Mouse (Mus musculus) right cerebral cortex, postnatal 25 days (tissue): ENCODE results near the gene Wls.

ENCODE experiments used
- DNase-seq: peaks from one replicate; pipeline ENCODE4 v3.0.0; 2022

Wls gene

DNA sequence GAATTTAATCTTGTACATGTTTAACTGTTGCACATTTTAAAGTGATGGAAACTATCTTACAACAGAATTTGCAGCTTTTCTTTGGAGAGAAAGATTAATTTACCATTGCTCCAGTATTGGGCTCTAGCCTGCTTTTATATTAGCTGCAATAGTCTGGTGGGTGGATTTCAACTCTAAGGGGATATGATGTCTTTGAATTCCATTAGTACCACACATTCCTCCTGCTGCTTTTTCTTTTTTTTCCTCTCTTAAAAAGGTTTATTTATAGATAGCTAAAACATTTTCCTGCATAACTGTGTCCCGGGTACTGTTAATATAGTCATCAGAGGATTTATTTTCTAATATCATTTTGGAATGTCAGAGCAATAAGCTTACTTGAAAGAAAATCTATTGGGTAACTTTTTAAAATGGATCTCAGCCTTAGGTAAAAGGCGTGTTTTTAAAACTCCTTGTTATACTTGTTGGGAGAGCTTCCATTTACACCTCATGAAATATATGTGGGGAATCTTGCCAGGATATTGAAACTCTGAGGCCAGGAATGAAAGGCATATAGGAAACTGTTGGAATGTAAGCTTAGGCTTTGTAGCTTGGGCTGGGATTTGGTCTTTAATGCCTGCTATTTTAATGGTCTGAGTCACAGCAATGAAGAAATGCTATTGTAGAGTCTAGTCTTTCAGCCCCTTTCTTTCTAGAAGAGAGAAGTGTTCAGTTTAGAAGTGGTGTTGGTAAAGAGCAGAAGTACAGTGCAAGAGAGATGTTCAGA lies 78.0 kb downstream of the Wls start:
- no peak for DNase-seq
